Mouse (Mus musculus) right cerebral cortex, adult 18-20 months (tissue): ENCODE measurements around the gene Asf1a.
"Not testable (repeated sequence)": the region's sequence is repeated elsewhere in the genome, so short reads cannot be mapped to it uniquely, and the experiment has no call there.

Source experiments
- DNase-seq: peaks from one replicate; pipeline ENCODE4 v3.0.0; 2022; ENCODE audit warnings: mixed read lengths

Gene Asf1a

DNA sequence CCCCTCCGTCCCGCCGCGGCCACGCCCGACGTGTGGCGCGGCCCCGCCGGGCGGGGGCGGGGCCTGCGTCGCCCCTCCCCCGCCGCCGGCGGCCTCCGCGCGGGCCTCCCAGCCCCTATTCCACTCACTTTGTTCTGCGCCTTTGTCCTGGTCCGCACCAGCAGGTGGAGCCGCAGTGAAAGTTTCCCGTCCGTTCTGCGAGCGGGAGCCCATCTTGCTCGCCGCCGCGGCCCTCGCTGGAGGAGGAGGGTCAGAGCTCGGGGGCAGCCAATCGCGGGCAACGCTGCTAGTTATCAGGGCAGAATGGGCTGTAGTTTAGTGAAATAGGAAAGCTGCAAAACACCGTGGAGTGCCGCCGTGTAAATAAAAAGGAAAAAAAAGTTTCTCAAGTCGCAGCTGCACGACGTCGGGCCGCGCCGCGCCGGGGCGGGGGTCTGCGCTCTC is at the start of gene Asf1a:
Gene Asf1a (plus strand): TSS at position 81 of the 444 bp plus-strand sequence.
- peak; percentile 98 for DNase-seq

DNA sequence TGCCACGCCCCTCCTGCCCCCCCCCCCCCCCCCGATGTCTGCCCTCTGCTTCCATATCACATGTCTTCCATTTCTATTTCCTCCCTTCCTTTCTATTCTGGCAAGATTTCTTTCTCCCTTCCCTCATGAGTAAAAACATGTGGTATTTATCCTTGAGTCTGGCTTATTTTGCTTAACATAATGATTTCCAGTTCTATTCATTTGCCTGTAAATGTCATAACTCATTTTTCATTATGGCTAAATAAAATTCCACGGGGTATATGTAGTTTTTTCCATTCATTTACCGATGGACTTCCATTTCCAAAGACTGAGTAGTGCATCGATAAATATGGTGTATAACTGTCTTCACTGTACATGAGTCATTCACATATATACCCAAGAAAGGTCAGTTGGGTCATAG is 34.6 kb upstream of the Asf1a start:
- DNase-seq = no peak

DNA sequence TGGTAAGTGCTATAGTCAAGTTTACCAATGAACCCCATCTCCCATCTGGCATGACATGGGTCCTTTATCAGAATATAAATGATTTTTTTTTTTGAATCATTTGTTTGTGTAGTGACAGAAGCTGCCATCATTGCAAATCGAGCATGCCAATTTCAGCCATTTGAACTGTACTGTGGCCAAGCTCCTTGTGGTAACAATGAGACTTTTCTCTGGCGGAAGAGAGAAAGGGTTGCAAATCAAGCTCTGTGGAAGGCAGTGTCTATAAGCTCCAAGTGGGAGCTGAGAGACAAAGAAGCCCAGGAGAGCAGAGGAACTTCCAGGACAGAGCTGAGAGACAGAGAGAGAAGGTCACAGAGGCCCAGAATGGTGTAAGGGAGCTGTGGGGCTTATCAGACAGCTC is 31.0 kb upstream of the Asf1a start:
- no peak for DNase-seq

DNA sequence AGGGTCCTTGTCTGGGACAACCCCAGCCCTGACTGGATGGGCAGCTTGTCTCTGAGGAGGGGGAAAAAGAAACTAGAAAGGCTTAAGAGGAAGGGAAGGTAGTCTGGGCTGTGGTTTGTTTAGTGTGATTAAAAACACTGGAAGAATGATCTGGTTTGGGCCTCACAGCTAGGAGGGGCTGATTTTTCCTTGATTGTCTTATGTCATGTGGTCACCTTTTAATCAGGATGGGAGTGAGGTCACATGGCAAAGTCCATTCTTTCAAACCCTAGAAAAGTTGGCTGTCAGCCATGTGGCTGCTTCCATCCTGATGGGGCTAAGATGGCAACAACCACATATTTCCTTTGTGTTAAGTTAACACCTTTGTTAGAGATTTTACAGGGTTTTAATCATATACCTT is 28.0 kb upstream of the Asf1a start:
- no peak for DNase-seq

- DNase-seq = no peak
Measured at GRCm38 (mm10) chr10:53580137-53580536, 16.4 kb upstream of the Asf1a start.

DNA sequence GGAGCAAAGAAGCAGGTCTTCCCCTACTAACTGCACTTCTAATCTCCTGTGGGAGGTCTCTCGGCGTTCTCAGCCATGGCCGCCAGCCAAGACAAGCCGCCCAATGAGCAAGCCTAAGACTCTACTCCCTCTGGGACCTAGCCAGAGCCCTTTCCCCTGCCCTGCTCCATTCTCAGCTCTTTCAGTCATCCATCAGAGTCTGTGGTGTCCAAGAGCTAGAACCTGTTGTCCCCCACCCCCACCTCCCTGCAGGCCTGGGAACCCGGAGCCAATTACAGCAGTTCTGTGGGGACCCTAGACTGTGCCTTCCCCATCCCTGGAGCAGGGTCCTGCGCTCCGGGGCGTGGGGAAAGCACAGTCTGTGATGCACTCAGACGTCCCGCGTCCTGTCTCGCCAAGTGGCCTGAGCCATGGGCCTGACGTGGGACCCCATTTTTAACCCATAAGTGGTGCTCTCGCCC is 15.9 kb upstream of the Asf1a start:
- peak; percentile 49 for DNase-seq

DNA sequence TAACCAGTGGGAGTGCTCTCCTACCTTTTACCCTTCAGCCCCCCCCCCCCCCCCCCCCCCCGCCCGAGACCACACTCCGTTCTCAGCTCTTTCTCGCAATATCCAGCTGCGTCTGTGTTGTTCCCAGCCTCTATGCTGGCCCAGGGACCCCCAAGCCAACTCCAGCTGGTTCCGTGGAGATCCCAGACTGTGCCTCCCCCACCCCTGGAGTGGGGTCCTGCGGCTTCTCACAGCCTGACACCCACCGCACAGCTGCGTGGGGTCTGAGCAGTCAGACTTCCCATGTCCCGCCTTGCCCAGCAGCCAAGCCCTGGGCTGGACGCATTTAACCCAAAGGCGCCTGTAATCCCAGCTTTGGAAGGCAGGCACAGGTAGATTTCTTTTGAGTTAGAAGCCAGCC is 15.5 kb upstream of the Asf1a start:
- DNase-seq = no peak

- DNase-seq = no peak
Measured at GRCm38 (mm10) chr10:53585777-53586176, 10.8 kb upstream of the Asf1a start.

DNA sequence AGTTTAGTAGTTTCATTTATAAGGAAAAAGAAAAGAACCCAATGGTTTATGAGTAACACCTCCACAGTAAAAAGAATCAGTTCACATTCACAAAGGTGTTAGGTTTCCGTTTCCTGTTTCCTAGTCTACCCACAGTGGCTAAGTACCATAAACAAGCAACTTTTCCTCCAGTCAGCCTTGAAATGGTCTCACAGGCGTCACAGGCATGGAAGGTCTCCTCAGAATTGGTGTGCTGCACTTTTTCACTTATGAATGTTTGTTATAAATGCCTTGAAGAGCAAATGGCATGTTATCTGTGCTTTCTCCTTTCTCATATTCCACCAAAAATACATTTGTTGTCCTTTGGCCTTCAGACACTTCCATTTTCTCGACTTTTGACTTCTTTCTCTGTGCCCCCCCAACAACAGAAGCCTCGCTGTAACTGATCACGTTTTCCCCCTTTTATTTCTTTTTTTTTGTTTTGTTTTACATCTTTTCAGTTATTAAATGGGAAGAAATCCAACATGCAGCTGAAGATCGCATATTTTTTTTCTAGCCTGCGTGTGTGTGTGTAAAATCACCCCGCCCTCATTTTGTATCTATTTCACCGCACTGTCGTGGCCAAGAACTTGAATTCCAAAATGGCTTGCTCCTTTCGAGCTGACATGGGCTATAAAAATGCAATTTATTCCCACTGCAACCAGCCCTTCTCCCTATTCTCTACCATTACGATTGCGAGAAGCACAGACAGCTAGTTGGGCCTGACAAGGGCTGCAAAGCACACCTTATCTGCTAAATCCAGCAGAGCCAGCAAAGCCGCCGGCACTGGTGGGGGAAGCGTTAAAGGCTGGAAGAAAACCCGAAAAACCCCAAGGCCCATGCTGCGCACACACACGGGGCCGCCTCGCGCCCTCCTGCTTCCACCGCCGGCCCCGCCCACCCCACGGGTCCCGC is 547 bp upstream of the Asf1a start:
- no peak for DNase-seq

DNA sequence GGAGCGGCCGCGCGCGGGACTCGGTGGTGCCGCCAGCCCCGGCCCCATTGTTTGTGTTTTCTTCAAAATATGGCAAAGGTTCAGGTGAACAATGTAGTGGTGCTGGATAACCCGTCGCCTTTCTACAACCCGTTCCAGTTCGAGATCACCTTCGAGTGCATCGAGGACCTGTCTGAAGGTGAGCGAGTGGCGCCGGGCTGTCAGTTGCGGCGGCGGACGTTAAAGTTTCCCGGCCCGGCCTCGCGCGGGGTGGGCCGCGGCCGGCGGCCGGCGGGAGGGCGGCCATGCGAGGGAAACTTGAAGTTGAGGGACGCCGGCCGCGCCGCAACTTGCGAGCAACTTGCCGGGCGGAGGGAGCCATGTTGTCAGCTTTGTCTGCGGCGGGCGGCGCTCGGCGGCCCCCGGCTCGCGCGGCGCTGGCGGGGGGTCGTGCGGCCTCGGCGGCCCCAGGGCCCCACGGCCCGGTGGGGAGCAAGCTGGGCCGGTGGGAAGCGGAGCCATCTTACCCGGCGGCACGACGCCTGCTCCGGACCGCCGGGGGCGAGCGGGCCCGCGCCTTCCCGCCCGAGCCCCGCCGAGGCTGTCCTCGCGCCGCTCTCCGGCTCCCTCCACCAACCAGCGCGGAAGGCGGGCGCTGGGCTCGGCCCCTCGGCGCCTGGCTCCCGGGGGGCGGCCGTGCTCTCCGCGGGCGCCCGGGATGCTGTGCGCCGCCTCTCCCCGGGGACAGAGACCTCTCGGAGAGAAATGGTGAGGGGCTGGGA is 744 bp downstream of the Asf1a start:
- DNase-seq = peak; percentile 46

- DNase-seq = no peak
Measured at GRCm38 (mm10) chr10:53598821-53599220, 2.3 kb downstream of the Asf1a start.

GRCm38 (mm10) chr10:53605328-53605727 is 8.8 kb downstream of the Asf1a start:
- no peak for DNase-seq

- no peak for DNase-seq
Measured at GRCm38 (mm10) chr10:53608274-53608673, 11.7 kb downstream of the Asf1a start.

DNA sequence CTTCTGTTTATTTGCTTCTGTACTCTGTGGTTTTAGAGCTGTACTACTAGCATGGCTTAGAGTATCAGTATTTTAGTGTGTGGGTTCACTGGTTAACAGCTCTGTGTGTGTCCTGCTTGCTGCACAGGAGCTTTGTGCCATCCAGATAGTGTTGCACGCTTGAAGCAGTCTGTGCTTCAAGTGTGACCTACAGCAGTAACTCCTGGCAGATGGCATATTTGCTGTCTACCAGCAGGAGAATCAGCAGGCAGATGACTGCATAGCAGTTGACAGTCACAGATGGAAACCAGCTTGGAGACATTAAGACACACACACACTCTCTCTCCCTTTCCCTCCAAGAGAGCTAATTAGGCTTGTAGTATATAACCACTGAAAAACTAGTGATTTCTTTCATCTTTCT is 15.6 kb downstream of the Asf1a start:
- DNase-seq = no peak

DNA sequence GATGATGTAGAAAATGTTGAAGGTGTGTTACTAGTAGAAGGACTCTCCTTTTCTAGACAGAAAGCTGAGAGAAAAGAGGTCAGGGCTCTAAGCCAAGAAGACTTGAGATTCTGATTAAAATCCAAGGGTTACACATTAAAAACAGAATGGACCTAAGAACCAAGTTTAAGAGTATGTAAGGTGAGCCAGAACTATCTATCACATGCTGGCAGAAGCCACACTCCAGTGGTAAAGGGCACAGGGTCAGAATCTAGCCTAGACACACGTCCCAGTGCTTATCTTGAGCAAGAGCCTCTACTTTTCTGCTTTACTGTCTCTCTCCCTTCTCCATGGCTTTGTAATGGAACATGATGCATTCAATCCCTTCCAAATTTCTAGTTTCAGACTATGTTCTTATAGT is 17.4 kb downstream of the Asf1a start:
- DNase-seq = no peak

GRCm38 (mm10) chr10:53615850-53616616 is 19.5 kb downstream of the Asf1a start:
- DNase-seq = no peak

GRCm38 (mm10) chr10:53629247-53629917 is 32.8 kb downstream of the Asf1a start:
- DNase-seq = peak; percentile 93

DNA sequence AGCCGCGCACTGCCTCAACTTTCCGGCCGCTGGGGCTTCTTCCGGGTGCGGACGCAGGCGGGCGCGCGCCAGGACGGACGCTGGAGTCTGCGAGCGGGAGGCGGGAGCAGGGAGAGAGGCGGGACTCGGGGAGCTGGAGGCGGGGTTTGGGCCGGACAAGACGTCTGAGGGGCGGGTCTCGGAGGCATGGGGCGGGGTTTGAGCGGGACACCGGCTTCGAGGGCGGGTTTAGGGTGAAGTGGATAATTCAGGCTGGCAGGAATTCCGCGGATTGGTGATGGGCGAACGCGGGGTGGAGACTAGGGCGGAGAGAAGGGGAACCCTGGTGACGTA is 33.3 kb downstream of the Asf1a start:
- peak; percentile 98 for DNase-seq

DNA sequence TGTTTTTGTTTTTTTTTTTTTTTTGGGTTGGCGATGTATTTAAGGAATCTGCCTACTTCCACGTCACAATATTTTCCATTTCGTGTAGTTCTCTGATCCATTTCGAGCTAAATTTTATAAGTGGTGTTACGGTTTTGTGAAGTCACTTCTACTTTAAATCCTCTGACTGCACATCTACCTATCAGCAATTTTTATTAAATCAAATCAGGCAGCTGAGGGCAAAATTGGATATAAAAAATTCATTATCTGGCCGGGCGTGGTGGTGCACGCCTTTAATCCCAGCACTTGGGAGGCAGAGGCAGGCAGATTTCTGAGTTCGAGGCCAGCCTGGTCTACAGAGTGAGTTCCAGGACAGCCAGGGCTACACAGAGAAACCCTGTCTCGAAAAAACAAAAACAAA is 33.8 kb downstream of the Asf1a start, which contains the start of gene Mcm9:
Gene Mcm9 (minus strand): TSS at position 101 of the 400 bp plus-strand sequence.
- not testable (repeated sequence) for DNase-seq

DNA sequence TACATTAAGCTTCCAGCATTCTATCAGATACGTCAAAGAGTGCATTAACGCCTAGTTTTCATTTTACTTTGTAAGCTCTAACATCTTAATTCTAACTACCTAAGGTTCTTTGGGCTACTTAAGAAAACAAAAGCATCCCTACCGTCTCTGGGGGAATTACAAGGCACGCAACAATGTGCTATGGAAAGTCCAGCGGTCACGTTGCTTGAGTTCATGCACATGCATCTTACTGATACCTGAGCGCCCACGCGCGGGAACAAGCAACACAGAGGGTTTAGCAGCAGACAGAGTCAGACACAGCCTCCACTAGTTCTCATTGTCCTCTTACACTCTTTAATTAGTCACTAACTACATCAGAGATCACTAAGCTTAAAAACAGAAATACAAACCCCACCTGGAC is 37.6 kb downstream of the Asf1a start:
- no peak for DNase-seq

- no peak for DNase-seq
Measured at GRCm38 (mm10) chr10:53635246-53635971, 38.9 kb downstream of the Asf1a start.

DNA sequence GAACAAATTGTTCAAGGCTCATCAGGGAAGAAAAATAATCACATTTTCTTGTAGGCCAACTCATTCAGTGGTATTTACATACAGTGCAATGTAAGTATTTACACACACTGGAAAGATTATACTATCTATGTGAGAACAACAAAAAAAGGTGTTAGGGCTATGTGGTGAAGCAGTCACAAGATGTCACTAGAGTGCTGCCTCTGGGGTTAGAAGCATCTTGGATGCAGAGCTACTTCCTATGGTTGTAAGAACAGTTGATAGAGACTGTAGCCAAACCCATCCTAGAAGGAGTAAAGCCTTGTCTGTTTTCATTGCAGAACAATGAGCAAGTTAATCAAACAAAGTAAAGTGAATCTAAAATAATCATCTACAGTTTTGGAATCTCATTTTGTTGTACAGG is 45.0 kb downstream of the Asf1a start:
- DNase-seq = peak; percentile 38
